Mouse (Mus musculus) kidney, embryonic 16.5 days (tissue): ENCODE data around the gene Ppp2r5c. TPM values are rescaled to one million over a fixed set of nuclear protein-coding genes. Genes with fewer than 3 reads are reported as not detected.

Experiments used
- ATAC-seq: fragments of 200-750 bp; cut with Nextera tagmentation; 2 replicates; pipeline ENCODE4 v1.8.0; 2017; ENCODE audit warnings: moderate TSS enrichment; ENCODE audit not compliant: low FRiP score, low TSS enrichment
- H3K27ac ChIP-seq: fragments of 300-500 bp; sonication (generic); 2 replicates; pipeline ENCODE4 v1.5.1; 2014; ENCODE audit warnings: low read length
- H3K27me3 ChIP-seq: fragments of 300-500 bp; sonication (generic); 2 replicates; pipeline ENCODE4 v1.6.1; 2014; ENCODE audit warnings: low read length, control low read depth, mixed read lengths; ENCODE audit not compliant: insufficient read depth
- H3K36me3 ChIP-seq: fragments of 300-500 bp; sonication (generic); 2 replicates; pipeline ENCODE4 v1.6.1; 2014; ENCODE audit warnings: low read length, control low read depth, mixed read lengths; ENCODE audit not compliant: insufficient read depth
- H3K4me1 ChIP-seq: fragments of 300-500 bp; sonication (generic); 2 replicates; pipeline ENCODE4 v1.6.1; 2014; ENCODE audit warnings: low read length, control low read depth, mixed read lengths; ENCODE audit not compliant: insufficient read depth
- H3K4me2 ChIP-seq: fragments of 300-500 bp; sonication (generic); replicated peaks from 2 replicates; pipeline ENCODE4 v1.6.1; 2014; ENCODE audit warnings: low read depth, low read length
- H3K4me3 ChIP-seq: fragments of 300-500 bp; sonication (generic); 2 replicates; pipeline ENCODE4 v1.5.1; 2014; ENCODE audit warnings: mild to moderate bottlenecking, low read length
- H3K9ac ChIP-seq: fragments of 300-500 bp; sonication (generic); replicated peaks from 2 replicates; pipeline ENCODE4 v1.6.1; 2014; ENCODE audit warnings: low read length
- H3K9me3 ChIP-seq: fragments of 300-500 bp; sonication (generic); 2 replicates; pipeline ENCODE4 v1.6.1; 2016; ENCODE audit warnings: low read length, control low read depth
- WGBS: fragments of 180-500 bp; shearing (Covaris S2); extraction: QIAGEN DNeasy Blood & Tissue Kit; methylation state at CpG from one replicate; pipeline ENCODE4 v1.1.7; 2014; 5-methylcytosine and 5-hydroxymethylcytosine counted together
- polyA plus RNA-seq: library from polyadenylated mRNA; unstranded; fragments of >200 nt; fragmentation: Nextera tagmentation; extraction: Ambion mirVana; gene quantifications from 2 replicates; pipeline ENCODE4 v1.2.1, GENCODE M21; 2015

Ppp2r5c gene
- polyA plus RNA-seq, 1 experiment from 2014 or later, result 145 TPM

GRCm38 (mm10) chr12:110483761-110484160 lies 36.8 kb downstream of the Ppp2r5c start:
- H3K36me3 ChIP-seq, result 0 out of 2 replicates have a peak, but pooled peaks cover 3% of the 10 kb centered on the region
- no peak for ATAC-seq
- H3K4me2 ChIP-seq, result no peak overlapping the region
- no peak overlapping the region for H3K4me3 ChIP-seq
- WGBS, result 43% methylated on average over 6 of the region's 6 CpGs
- H3K4me1 ChIP-seq, result peaks cover 37% of the 10 kb centered on the region
- H3K27me3 ChIP-seq, result no peaks in the 10 kb centered on the region
- no peak overlapping the region for H3K27ac ChIP-seq
- H3K9me3 ChIP-seq, result no peaks in the 10 kb centered on the region
- no peak overlapping the region for H3K9ac ChIP-seq

DNA sequence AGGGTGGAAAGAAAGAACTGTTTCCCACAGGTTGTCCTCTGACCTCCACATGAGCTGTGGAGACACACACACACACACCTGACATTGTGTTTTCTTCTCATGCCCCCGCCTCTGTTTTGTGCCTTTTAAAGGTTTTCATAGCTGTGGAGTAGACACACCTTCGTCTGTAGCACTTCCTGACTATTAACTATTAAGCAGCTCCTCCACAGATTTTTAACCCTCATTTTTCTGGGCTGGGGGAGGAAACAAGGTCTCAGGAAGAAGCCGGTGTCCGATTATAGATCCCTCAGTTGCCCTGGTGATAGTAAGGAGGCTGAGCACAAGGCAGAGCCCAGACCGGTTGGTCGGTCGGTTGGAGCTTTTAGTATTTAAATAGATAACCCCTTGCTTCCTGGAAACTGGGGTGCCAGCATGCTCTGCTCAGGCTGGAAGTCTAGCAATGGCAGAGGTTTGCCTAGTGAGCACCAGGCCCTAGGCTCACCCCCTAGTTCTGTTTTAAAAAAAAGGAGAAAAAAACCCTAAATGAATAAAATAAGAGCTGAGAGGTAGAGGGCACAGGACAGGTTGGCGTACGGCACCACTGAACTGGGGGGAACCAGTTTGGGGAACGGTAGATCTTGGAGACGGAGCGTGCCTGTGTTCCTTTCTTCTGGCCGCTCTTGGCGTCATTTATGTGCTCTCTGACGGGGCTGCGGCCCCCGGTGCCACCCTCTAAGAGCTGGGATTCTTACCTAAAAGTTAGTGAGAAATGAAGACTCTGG lies 38.1 kb downstream of the Ppp2r5c start:
- H3K4me2 ChIP-seq, result peak overlapping the region; percentile 86
- 1% methylated on average over 17 of the region's 17 CpGs for WGBS
- peak overlapping the region; percentile 99 for H3K27ac ChIP-seq
- peak overlapping the region; percentile 63 for H3K4me3 ChIP-seq
- peak overlapping the region; percentile 73 for H3K9ac ChIP-seq
- peaks cover 37% of the 10 kb centered on the region for H3K4me1 ChIP-seq
- ATAC-seq, result peak; percentile 37
- no peaks in the 10 kb centered on the region for H3K27me3 ChIP-seq
- H3K36me3 ChIP-seq, result peaks cover 6% of the 10 kb centered on the region
- 0 out of 2 replicates have a peak, but pooled peaks cover under 1% of the 10 kb centered on the region for H3K9me3 ChIP-seq

- ATAC-seq, result peak; percentile 88
- Histone ChIP-seq H3K27ac (peak overlapping the region; percentile 99), H3K9ac (peak overlapping the region; percentile 89), H3K4me2 (peak overlapping the region; percentile 86), H3K9me3 (0 out of 2 replicates have a peak, but pooled peaks cover 4% of the 10 kb centered on the region), H3K4me3 (peak overlapping the region; percentile 63), H3K36me3 (peaks cover 12% of the 10 kb centered on the region), H3K4me1 (peaks cover 37% of the 10 kb centered on the region), H3K27me3 (no peaks in the 10 kb centered on the region)
- 0% methylated on average over 27 of the region's 27 CpGs for WGBS
These were observed 38.8 kb downstream of the Ppp2r5c start for GRCm38 (mm10) chr12:110485585-110486331.

- Histone ChIP-seq H3K9ac (peak overlapping the region; percentile 89), H3K27me3 (no peaks in the 10 kb centered on the region), H3K4me1 (peaks cover 37% of the 10 kb centered on the region), H3K27ac (peak overlapping the region; percentile 99; the same call in 1 of the 2 replicates), H3K4me2 (peak overlapping the region; percentile 86), H3K9me3 (0 out of 2 replicates have a peak, but pooled peaks cover 4% of the 10 kb centered on the region), H3K4me3 (peak overlapping the region; percentile 63), H3K36me3 (peaks cover 12% of the 10 kb centered on the region)
- no peak for ATAC-seq
- 79% methylated on average over 5 of the region's 5 CpGs for WGBS
These were observed 39.9 kb downstream of the Ppp2r5c start for GRCm38 (mm10) chr12:110486852-110487251.

- Histone ChIP-seq H3K27ac (0 out of 2 replicates have a peak overlapping the region, but pooled peaks have one; percentile 12), H3K4me2 (peak overlapping the region; percentile 86; the same call in 1 of the 2 replicates)
These were observed 41.1 kb downstream of the Ppp2r5c start for GRCm38 (mm10) chr12:110488031-110488430.

DNA sequence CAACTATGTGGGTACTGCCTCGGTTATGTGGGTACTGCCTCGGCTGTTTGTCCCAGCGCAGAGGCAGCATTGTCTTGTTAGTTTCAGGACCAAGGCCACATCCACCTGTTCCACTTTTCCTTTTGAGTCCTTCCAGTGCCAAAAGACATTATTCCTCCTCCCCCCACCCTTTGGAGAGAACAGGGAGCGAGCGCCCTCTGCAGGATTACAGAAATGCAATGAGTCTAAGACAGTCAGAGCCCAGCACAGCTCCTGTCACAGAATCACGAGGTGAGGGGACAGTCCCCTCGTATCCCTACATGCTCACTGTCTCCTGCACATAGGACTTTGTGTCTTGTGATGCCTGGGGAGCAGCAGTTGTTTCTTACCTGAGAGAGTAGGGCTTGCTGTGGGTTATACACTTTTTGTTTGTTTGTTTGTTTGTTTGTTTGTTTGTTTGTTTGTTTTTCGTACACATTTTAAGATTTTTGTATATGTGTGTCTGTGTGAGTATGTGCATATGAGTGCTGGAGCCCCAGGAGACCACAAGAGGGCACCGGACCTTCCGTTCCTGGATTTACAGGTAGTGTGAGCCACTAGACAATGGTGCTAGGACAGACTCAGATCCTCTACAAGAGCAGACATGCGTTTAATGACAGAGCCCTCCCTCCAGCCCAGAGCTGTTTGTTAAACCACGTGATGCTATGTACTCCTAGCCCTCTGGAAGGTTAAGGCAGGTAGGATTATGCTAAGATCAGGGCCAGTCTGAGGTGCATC lies 43.2 kb downstream of the Ppp2r5c start:
- peaks cover 12% of the 10 kb centered on the region for H3K36me3 ChIP-seq
- WGBS, result 92% methylated on average over 12 of the region's 12 CpGs
- no peaks in the 10 kb centered on the region for H3K27me3 ChIP-seq
- no peak for ATAC-seq
- H3K9me3 ChIP-seq, result 0 out of 2 replicates have a peak, but pooled peaks cover 4% of the 10 kb centered on the region
- H3K4me2 ChIP-seq, result no peak overlapping the region
- H3K27ac ChIP-seq, result no peak overlapping the region
- no peak overlapping the region for H3K4me3 ChIP-seq
- H3K4me1 ChIP-seq, result peaks cover 24% of the 10 kb centered on the region
- H3K9ac ChIP-seq, result no peak overlapping the region

More at GRCm38 (mm10) chr12:110488031-110488430, 41.1 kb downstream of the Ppp2r5c start:
- 22% methylated on average over 9 of the region's 9 CpGs for WGBS
- Histone ChIP-seq H3K4me1 (peaks cover 37% of the 10 kb centered on the region), H3K9me3 (0 out of 2 replicates have a peak, but pooled peaks cover 4% of the 10 kb centered on the region), H3K4me3 (no peak overlapping the region), H3K9ac (0 out of 2 replicates have a peak overlapping the region, but pooled peaks have one; percentile 2), H3K36me3 (peaks cover 12% of the 10 kb centered on the region), H3K27me3 (no peaks in the 10 kb centered on the region)
- ATAC-seq, result no peak

- H3K9me3 ChIP-seq, result 0 out of 2 replicates have a peak, but pooled peaks cover 4% of the 10 kb centered on the region
- no peak overlapping the region for H3K4me2 ChIP-seq
- no peak for ATAC-seq
- no peak overlapping the region for H3K9ac ChIP-seq
- no peak overlapping the region for H3K27ac ChIP-seq
- H3K4me3 ChIP-seq, result no peak overlapping the region
- H3K36me3 ChIP-seq, result peaks cover 12% of the 10 kb centered on the region
- H3K27me3 ChIP-seq, result no peaks in the 10 kb centered on the region
- WGBS, result 94% methylated on average over 5 of the region's 5 CpGs
- H3K4me1 ChIP-seq, result peaks cover 22% of the 10 kb centered on the region
These were observed 45.5 kb downstream of the Ppp2r5c start for GRCm38 (mm10) chr12:110492436-110492835.

DNA sequence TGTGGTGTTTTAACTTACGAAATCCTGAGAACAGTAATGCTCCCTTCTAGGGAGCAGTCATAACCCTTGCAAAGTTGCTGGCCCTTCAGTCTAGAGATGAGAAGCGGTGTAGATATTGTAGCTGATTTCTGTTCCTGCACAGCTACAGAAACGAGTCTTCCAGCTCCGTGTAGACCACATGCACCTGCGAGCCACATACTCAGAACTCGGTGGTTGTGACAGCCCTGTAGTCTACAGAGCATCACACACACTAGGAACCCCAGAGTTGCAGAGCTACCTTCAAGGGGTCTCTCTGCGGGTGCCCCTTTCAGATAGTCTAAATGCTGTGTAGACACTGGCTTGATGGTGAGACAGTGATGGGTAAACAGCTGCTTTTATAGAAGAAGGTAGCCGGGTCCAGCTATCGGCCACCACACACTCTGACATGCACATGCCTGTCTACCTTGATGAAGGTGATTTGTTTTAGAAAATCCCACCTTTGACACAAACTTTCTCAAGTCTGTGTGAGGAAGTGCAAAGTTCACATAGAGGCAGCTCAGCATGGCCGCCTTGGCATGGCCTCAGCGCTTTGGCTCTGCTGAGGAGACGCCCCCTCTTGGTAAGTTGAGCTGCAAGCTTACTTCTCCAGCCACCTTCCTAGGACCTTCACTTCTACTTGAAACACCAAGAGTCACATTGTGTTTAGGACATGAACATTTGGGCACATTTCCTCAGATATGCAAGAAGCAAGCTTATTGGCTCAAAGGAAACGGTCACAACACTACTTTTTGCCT lies 46.9 kb downstream of the Ppp2r5c start:
- no peak for ATAC-seq
- 91% methylated on average over 13 of the region's 13 CpGs for WGBS

More for the DNA sequence above, 46.9 kb downstream of the Ppp2r5c start:
- Histone ChIP-seq H3K9ac (no peak overlapping the region), H3K27me3 (no peaks in the 10 kb centered on the region), H3K27ac (no peak overlapping the region), H3K36me3 (peaks cover 12% of the 10 kb centered on the region), H3K4me3 (no peak overlapping the region), H3K4me2 (no peak overlapping the region), H3K9me3 (0 out of 2 replicates have a peak, but pooled peaks cover 4% of the 10 kb centered on the region), H3K4me1 (peaks cover 21% of the 10 kb centered on the region)
